Mouse (Mus musculus) mouse embryonic stem cell (cell line): ENCODE measurements around the gene Psenen.

Experiments
- in situ Hi-C, 2 experiments: fragments of 300-500 bp; cut with MboI; formaldehyde crosslinking; loops; 1 replicate in 1 of 2; 3 replicates in 1 of 2; pipeline ENCODE4 v1.14.3; 2019 to 2020; ENCODE audit warnings: low sequenced_read_pairs in 2 of 2, low pct_unique_long_range_greater_than_20kb in 1 of 2, mixed read lengths in 1 of 2; ENCODE audit not compliant: unreplicated experiment in 1 of 2

Gene Psenen

DNA sequence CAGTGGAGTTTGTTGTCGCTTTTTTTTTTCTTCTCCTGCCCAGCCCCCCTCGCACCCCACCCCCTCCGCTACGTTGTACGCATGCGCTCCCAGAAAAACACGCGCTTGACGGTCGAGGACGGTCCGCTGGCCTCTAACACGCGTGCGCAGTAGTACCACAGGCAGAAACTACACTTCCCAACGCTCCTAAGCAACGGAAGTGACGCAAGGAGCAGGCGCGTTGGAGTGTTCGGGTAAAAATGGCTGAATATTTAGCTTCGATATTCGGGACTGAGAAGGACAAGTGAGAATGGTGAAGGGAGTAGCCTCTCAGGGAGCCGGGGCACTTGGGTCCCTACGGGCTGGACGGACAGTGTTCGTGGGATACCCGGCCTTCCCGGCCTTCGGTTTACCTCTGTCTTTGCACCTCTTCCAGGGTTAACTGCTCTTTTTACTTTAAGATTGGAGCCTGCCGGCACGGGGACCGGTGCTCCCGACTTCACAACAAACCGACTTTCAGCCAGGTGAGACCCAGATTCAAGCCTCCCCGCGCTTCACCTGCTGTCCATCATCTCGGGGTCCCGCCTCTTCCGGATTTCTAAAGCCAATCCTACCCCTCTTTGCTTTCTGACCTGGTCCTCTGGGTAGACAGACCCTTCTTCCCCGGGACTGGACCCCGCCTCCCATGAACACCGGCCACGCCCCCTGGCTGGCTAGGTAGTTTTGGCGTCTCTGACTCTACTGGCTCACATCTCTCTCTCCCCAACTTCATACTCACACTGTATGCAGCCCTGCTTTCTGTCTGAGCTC lies at the start of gene Psenen, which contains the start of the genes U2af1l4 and Gm49396:
Psenen (minus strand) TSS at position 511 of the 789 bp plus-strand sequence.
U2af1l4 (plus strand) TSS at position 185 of the 789 bp plus-strand sequence.
Gm49396 (plus strand) TSS at position 228 of the 789 bp plus-strand sequence.
- in situ Hi-C loops, result no loop called here

- in situ Hi-C loops, result no loop called here
Measured at GRCm38 (mm10) chr7:30612654-30613402, 49.4 kb upstream of the Psenen start, which contains the start of gene Upk1a. TSS of gene Upk1a (minus strand) at chr7:30612847.

GRCm38 (mm10) chr7:30610043-30610442 lies 46.6 kb upstream of the Psenen start:
- in situ Hi-C loops, result no loop called here

DNA sequence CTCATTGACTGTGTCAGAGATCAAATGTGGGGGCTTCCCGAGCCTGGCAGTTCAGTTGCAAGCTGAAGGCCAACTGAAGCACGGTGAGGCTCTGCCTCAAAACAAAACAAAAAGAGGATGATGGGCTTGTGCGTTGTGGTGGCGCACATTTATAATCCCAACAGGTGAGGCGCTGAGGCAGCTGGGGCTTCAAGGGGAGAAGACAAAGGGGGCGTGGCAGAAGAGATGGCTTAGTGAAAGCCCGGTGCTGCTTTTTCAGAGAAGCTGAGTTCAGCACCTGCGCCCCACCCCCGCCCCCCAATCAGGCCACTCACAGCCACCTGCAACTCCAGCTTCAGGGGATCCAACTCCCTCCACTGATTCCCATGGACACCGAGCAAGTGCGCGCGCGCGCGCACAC lies 45.0 kb upstream of the Psenen start:
- in situ Hi-C loops, result no loop called here

DNA sequence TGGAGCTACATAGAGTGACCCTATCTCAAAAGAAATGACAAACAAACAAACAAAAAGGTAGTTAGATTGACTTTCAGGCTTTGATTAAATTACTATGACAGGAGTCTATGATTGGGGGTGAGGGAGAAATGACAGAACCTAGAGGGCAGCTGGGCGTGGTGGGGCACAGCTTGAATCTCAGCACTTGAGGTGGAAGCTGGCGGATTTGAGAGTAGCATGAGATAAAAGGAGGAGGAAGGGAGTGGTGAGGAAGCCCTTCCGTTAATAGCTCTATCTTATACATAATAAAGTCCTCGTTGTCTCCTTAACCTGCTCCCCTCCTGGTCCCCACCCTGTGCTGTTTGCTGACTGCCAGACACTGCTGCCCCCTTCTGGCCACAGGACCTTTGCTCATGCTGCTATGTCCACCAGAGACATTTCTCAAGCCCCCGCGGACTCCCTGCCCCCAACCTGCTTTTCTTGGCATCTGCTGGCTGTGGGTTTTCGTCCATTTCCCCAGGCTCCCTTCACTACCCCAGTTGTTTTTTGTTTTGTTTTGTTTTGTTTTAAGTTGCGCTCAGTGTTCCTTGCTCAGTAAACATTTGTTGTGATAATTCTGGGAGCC lies 44.4 kb upstream of the Psenen start:
- in situ Hi-C loops, result no loop called here

- in situ Hi-C loops, result no loop called here
Measured at GRCm38 (mm10) chr7:30604944-30605343, 41.5 kb upstream of the Psenen start.

DNA sequence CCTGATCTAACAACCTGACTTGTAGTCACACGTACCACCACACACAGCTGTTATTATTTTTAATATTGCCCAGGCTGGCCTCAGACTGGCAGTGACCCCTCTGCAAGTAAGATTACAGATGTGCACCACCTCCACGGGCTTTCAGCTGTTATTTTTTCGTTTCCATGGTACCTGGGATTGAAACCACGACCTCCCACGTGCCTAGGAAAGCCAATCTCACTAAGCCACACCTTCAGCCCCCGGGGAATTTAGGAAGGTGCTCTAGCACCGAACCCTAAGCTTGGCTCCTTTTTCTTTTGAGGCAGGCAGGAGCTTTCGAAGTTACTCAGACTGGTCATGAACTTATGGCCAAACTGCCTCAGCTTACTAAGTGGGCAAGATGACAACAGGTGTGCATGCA lies 41.0 kb upstream of the Psenen start:
- in situ Hi-C loops, result no loop called here

GRCm38 (mm10) chr7:30602583-30602982 lies 39.2 kb upstream of the Psenen start:
- in situ Hi-C loops, result no loop called here

GRCm38 (mm10) chr7:30600651-30601050 lies 37.2 kb upstream of the Psenen start:
- in situ Hi-C loops, result no loop called here

DNA sequence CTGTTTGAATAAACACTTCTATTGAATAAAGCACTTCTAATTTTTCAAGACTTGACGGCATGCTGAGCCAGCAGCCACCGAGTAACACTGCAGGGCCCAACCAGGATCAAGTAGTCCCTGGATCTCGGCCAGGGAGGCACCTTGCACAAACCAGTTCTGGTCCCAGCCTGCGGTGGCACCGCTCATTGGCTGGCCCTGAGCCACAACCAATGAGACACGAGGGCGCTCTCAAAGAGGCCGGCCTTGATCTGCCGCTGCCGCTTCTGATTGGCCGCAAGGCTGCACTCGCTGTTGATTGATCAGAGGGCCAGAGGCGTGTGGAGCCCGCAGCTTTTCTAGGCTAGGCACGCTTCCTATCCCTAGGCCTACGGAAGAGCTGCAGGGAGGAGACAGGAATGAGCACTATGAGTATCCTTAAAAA lies 36.5 kb upstream of the Psenen start:
- in situ Hi-C loops, result no loop called here

DNA sequence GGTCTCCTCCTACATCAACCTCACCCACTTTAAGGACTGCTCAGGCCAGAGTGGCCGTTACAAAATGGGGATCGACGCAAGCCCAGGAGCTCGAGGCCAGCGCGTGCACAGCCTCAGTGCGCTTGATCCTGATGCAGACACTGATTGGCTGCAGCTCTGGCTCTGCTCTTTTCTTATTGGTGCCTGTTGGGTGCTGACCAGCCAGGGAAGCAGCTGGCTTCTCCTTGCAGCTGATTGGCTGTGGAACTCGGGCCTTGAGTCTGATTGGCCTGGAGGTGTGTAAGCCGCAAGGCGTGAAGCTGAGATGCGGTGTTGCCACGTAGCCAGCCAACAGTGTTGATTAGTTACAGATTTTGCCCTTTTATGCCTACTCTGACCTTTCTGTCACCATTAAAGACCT lies 35.4 kb upstream of the Psenen start, which contains the start of gene Zbtb32:
Zbtb32 (minus strand) TSS at position 124 of the 400 bp plus-strand sequence.
- in situ Hi-C loops, result no loop called here

- in situ Hi-C loops, result no loop called here
Measured at GRCm38 (mm10) chr7:30596811-30597210, 33.4 kb upstream of the Psenen start.

DNA sequence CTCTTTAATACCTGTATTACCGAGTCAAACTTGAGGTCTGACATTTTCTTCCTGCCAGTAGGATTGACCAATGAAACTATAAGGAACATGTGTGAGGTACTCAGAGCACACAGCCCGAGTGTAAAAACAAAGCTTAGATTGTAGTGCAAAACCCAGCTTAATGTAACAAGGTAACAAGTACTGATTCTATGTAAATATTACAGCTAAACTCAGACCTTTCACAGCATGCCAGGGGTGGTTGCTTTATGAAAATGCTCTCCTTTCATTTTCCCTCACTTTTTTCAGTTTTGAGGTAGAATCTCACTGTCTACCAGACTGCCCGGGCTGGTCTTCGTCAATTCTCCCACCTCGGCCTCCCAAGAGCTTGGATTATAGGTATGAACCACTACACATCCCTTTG lies 32.7 kb upstream of the Psenen start:
- in situ Hi-C loops, result no loop called here

DNA sequence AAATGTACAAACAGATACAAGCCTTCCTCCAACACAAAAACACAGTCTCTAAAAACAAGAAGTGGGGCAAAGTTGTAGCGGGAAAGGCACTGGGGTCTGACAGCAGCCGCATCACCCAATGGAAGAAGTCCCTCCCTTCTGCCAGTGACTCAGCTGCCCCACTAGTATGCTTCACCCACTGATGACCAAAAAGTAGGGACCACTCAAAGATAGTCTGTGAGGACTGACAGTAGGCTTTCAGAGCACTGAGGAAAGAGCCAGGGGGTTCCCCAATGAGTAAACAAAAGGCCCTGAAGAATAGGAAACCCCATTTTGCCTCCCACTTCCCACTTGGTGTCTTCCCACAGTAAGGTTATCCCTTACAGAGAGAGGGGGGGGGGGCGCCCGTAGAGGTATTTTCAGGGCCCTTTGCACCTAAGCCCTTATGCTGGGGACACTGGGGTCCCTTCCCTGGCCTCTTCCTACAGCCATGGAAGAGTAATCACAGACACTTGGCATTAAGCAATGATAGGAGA lies 31.1 kb upstream of the Psenen start:
- in situ Hi-C loops, result no loop called here

- in situ Hi-C loops, result no loop called here
Measured at GRCm38 (mm10) chr7:30593579-30594509, 30.4 kb upstream of the Psenen start.

DNA sequence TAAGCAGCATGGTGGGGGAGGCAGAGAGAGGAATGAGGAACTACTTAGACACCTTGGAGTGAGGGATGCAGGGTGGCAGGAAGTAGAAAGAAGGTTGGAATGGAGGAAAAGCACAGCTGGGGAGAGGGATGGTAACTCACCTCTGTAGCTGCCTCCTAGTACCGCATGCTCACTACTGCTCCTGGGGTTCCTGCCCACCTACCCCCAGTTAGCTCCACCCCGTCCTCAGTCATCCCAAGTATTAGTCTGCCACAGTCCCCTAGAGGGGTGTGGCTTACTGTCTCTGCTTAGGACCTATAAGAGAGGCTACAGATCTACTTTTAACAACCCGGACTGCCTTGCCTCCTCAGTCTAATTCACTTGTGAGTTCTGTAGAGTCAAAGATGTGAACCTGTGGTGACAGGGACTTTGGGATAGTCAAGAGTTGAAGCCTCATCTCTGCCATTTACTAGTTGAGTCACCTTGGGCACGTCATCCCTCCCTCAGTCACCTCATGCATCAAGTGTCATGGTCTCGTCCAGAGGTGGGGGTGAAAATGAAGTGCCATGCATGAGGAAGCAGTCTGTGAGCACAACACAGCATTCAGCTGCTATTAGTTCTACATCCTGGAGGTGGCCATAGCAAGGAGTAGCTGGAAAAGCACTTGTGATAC lies 29.5 kb upstream of the Psenen start:
- in situ Hi-C loops, result no loop called here

GRCm38 (mm10) chr7:30591605-30591951 lies 28.2 kb upstream of the Psenen start:
- in situ Hi-C loops, result no loop called here
